Mouse (Mus musculus): Measurements from ENCODE around the gene Casc1.
A peak's percentile ranks its signal among the peaks of the same experiment; 100 is the strongest.

- TF ChIP-seq CTCF (IDR thresholded peaks at IDR 0.05; ENCODE audit: low read depth) (peak; percentile 73), EP300 (IDR thresholded peaks at IDR 0.05; ENCODE audit: low read depth) (no peak)
Observed at GRCm38 (mm10) chr6:145179665-145180064, 31.1 kb downstream of the Casc1 start.

Data from liver, embryonic 14.5 days (tissue).